Mouse (Mus musculus) heart, embryonic 11.5 days (tissue): ENCODE measurements around the gene BC003965. TPM values are rescaled to one million over a fixed set of nuclear protein-coding genes. Genes with fewer than 3 reads are reported as not detected.
A peak's percentile ranks its signal among the peaks of the same experiment; 100 is the strongest.

ENCODE experiments used
- ATAC-seq: fragments of 200-750 bp; cut with Nextera tagmentation; replicated peaks from 2 replicates; pipeline ENCODE4 v1.8.0; 2017; ENCODE audit warnings: moderate library complexity; ENCODE audit not compliant: insufficient number of reproducible peaks, low FRiP score, low TSS enrichment
- H3K27ac ChIP-seq: fragments of 300-500 bp; sonication (generic); 2 replicates; pipeline ENCODE4 v1.5.1; 2014; ENCODE audit warnings: mild to moderate bottlenecking, low read depth, low read length
- H3K27me3 ChIP-seq: fragments of 300-500 bp; sonication (generic); 2 replicates; pipeline ENCODE4 v1.6.1; 2014; ENCODE audit warnings: mild to moderate bottlenecking, low read length, mixed read lengths; ENCODE audit not compliant: control insufficient read depth, insufficient read depth
- H3K36me3 ChIP-seq: fragments of 300-500 bp; sonication (generic); 2 replicates; pipeline ENCODE4 v1.6.1; 2014; ENCODE audit warnings: mild to moderate bottlenecking, low read length, moderate library complexity, mixed read lengths; ENCODE audit not compliant: control insufficient read depth, insufficient read depth
- H3K4me1 ChIP-seq: fragments of 300-500 bp; sonication (generic); 2 replicates; pipeline ENCODE4 v1.6.1; 2014; ENCODE audit warnings: low read length; ENCODE audit not compliant: control insufficient read depth, insufficient read depth
- H3K4me2 ChIP-seq: fragments of 300-500 bp; sonication (generic); 2 replicates; pipeline ENCODE4 v1.6.1; 2014; ENCODE audit warnings: mild to moderate bottlenecking, moderate library complexity
- H3K4me3 ChIP-seq: fragments of 300-500 bp; sonication (generic); 2 replicates; pipeline ENCODE4 v1.5.1; 2014; ENCODE audit warnings: low read depth, low read length
- H3K9ac ChIP-seq: fragments of 300-500 bp; sonication (generic); 2 replicates; pipeline ENCODE4 v1.6.1; 2014; ENCODE audit warnings: mild to moderate bottlenecking, low read depth, low read length, moderate library complexity
- H3K9me3 ChIP-seq: fragments of 300-500 bp; sonication (generic); replicated peaks from 2 replicates; pipeline ENCODE4 v1.6.1; 2016; ENCODE audit warnings: low read length; ENCODE audit not compliant: control insufficient read depth
- WGBS: fragments of 180-500 bp; shearing (Covaris S2); extraction: QIAGEN DNeasy Blood & Tissue Kit; methylation state at CpG from one replicate; pipeline ENCODE4 v1.1.7; 2014; ENCODE audit not compliant: insufficient replicate concordance; 5-methylcytosine and 5-hydroxymethylcytosine counted together
- polyA plus RNA-seq: library from polyadenylated mRNA; unstranded; fragments of >200 nt; fragmentation: Nextera tagmentation; extraction: Ambion mirVana; gene quantifications from 2 replicates; pipeline ENCODE4 v1.2.1, GENCODE M21; 2014

The BC003965 gene
- polyA plus RNA-seq, result 24.6 and 26.7 TPM in 2 replicates

DNA sequence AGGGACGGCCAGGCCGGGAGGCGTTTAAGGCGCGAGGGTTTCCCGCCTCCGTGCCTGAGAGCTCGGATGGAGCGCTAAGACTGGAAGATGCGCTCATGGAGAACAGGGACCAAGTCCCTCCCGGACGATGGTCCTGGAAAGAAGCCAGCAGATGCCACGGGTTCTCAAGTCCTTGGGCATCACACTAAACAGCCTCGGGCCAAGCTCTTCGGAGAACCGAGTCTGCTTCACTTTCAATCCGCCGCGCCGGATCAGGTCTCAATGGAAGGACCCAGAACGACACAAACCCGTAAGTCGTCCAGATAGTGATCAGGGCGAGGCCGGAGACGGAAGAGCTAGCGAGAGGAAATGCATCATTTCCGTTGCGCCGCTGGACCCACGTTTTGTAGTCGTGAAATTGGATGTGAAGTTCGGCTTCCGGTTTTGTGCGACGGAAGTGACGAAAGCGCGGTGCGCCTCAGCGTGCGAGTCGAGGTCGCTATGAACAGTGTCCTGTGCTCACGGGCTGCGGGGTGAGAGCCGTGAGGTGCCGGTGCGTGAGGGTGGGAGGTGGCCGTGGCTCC, at the start of gene BC003965:
TSS of gene BC003965 (plus strand) at position 426 of the 563 bp plus-strand sequence.
- Histone ChIP-seq H3K4me1 (peaks cover 15% of the 10 kb centered on the region), H3K4me2 (peak within 1 kb of the TSS; percentile 73), H3K9me3 (no peaks in the 10 kb centered on the region), H3K27ac (peak within 1 kb of the TSS; percentile 93), H3K36me3 (no peaks in the 10 kb centered on the region), H3K4me3 (peak within 1 kb of the TSS; percentile 87), H3K9ac (peak within 1 kb of the TSS; percentile 83), H3K27me3 (0 out of 2 replicates have a peak, but pooled peaks cover 2% of the 10 kb centered on the region)
- ATAC-seq, result peak; percentile 60
- WGBS, result under 1% methylated on average over 50 of the region's 50 CpGs

GRCm38 (mm10) chr17:25135622-25136021, 48.7 kb upstream of the BC003965 start:
- no peaks in the 10 kb centered on the region for H3K27me3 ChIP-seq
- H3K4me1 ChIP-seq, result peaks cover 8% of the 10 kb centered on the region
- no peaks in the 10 kb centered on the region for H3K36me3 ChIP-seq
- no peak overlapping the region for H3K27ac ChIP-seq
- H3K4me2 ChIP-seq, result no peak overlapping the region
- H3K4me3 ChIP-seq, result no peak overlapping the region
- WGBS, result 82% methylated on average over 6 of the region's 6 CpGs
- no peak for ATAC-seq
- H3K9ac ChIP-seq, result no peak overlapping the region
- H3K9me3 ChIP-seq, result no peaks in the 10 kb centered on the region

GRCm38 (mm10) chr17:25138803-25139202, 45.6 kb upstream of the BC003965 start:
- H3K9me3 ChIP-seq, result no peaks in the 10 kb centered on the region
- H3K27me3 ChIP-seq, result no peaks in the 10 kb centered on the region
- WGBS, result 91% methylated on average over 1 of the region's 1 CpGs
- H3K27ac ChIP-seq, result no peak overlapping the region
- no peak overlapping the region for H3K4me3 ChIP-seq
- H3K9ac ChIP-seq, result no peak overlapping the region
- no peak for ATAC-seq
- H3K4me1 ChIP-seq, result peaks cover 7% of the 10 kb centered on the region
- H3K36me3 ChIP-seq, result no peaks in the 10 kb centered on the region
- no peak overlapping the region for H3K4me2 ChIP-seq

DNA sequence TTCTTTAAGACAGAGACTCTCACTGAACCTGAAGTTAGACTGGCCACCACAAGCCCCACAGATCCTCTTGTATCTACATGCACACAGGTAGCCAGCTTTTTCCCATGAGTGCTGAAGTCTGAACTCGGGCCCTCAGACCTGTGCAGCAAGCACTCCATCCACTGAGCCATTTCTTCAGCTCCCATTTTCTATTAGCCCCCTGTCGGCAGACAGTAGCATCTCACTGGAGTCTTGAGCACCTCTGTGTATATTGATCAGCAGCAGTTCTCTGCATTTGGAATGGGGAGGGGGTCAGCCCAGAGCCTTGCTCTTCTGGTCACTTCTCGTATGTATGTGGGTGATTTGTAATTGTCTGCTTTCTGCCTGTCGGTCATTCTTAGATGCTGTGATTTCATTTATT, 44.4 kb upstream of the BC003965 start:
- peaks cover 3% of the 10 kb centered on the region; the same call in 1 of the 2 replicates for H3K36me3 ChIP-seq
- H3K27me3 ChIP-seq, result no peaks in the 10 kb centered on the region
- H3K4me1 ChIP-seq, result peaks cover 4% of the 10 kb centered on the region; the same call in 1 of the 2 replicates
- WGBS, result 67% methylated on average over 4 of the region's 4 CpGs
- no peak overlapping the region for H3K4me3 ChIP-seq
- H3K4me2 ChIP-seq, result no peak overlapping the region
- no peak overlapping the region for H3K9ac ChIP-seq
- no peak overlapping the region for H3K27ac ChIP-seq
- H3K9me3 ChIP-seq, result no peaks in the 10 kb centered on the region
- ATAC-seq, result no peak

DNA sequence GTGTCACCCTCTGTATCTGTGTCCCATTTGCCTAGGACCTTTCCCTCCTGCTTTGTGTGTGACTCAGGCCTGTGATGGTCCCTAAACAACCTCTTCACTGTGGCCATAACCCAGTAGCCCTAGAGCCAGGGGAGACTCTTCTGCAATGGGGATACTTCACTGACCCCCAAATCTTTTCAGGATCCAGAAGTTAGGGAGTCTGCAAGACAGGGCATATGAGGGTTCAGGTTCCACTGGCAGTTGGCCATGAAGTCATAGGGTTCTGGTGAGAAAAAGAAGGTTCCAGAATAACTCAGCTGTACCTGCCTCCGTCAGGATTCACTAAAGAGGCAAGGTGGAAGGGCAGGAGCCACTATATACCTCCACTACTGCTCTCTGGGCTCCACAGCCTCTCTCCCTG, 22.2 kb upstream of the BC003965 start, which contains the start of gene Ccdc154:
TSS of gene Ccdc154 (plus strand) at position 301 of the 400 bp plus-strand sequence.
- Histone ChIP-seq H3K27ac (no peak within 1 kb of the TSS), H3K36me3 (peaks cover 11% of the 10 kb centered on the region; the same call in 1 of the 2 replicates), H3K9ac (no peak within 1 kb of the TSS), H3K27me3 (no peaks in the 10 kb centered on the region), H3K9me3 (no peaks in the 10 kb centered on the region), H3K4me1 (no peaks in the 10 kb centered on the region), H3K4me3 (no peak within 1 kb of the TSS), H3K4me2 (no peak within 1 kb of the TSS)
- WGBS, result 88% methylated on average over 1 of the region's 1 CpGs
- no peak for ATAC-seq

DNA sequence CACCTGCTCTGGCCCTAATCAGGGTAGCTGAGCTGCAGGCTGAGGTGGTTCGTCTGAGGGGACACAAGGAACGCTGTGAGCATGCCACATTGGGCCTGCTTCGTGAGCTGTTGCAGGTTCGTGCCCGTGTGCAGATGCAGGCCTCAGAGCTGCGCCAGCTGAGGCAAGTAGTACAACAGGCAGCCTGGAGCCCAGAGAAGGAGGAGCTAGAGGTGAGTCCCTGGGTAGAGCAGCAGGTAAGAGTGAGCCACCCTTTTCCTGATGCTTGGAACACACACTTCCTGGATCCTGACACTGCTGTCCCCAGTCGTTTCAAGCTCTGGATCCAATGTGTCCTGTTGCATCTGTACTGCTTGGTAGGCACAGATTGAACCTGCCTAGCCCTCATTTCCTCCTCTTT, 21.0 kb upstream of the BC003965 start:
- Histone ChIP-seq H3K36me3 (peaks cover 6% of the 10 kb centered on the region; the same call in 1 of the 2 replicates), H3K4me2 (no peak overlapping the region), H3K9ac (no peak overlapping the region), H3K27me3 (no peaks in the 10 kb centered on the region; the same call in 1 of the 2 replicates), H3K4me1 (no peaks in the 10 kb centered on the region), H3K9me3 (no peaks in the 10 kb centered on the region), H3K27ac (no peak overlapping the region), H3K4me3 (no peak overlapping the region)
- ATAC-seq, result no peak
- 62% methylated on average over 7 of the region's 7 CpGs for WGBS

- Histone ChIP-seq H3K27me3 (no peaks in the 10 kb centered on the region; the same call in 1 of the 2 replicates), H3K9me3 (no peaks in the 10 kb centered on the region), H3K27ac (no peak overlapping the region), H3K9ac (no peak overlapping the region), H3K4me1 (no peaks in the 10 kb centered on the region), H3K4me3 (no peak overlapping the region), H3K36me3 (peaks cover 6% of the 10 kb centered on the region; the same call in 1 of the 2 replicates), H3K4me2 (no peak overlapping the region)
- WGBS, result 81% methylated on average over 3 of the region's 3 CpGs
- ATAC-seq, result no peak
Observed at GRCm38 (mm10) chr17:25164770-25165169, 19.6 kb upstream of the BC003965 start.

- WGBS, result 52% methylated on average over 6 of the region's 6 CpGs
- no peaks in the 10 kb centered on the region; the same call in 1 of the 2 replicates for H3K27me3 ChIP-seq
Observed at GRCm38 (mm10) chr17:25165970-25166671, 18.2 kb upstream of the BC003965 start.

More at GRCm38 (mm10) chr17:25165970-25166671, 18.2 kb upstream of the BC003965 start:
- Histone ChIP-seq H3K36me3 (no peaks in the 10 kb centered on the region), H3K9me3 (no peaks in the 10 kb centered on the region), H3K4me1 (no peaks in the 10 kb centered on the region), H3K9ac (no peak overlapping the region), H3K27ac (no peak overlapping the region), H3K4me2 (no peak overlapping the region), H3K4me3 (no peak overlapping the region)
- ATAC-seq, result no peak
